Mouse (Mus musculus) lung, adult 2 months (tissue): ENCODE measurements around the gene Gm9833.

ENCODE experiments used
- CTCF ChIP-seq: fragments of 200-500 bp; IDR thresholded peaks from 2 replicates; pipeline ENCODE4 v1.5.1; 2011; ENCODE audit warnings: mild to moderate bottlenecking, low read length, control low read depth; ENCODE audit not compliant: insufficient read depth
- POLR2A ChIP-seq: fragments of 200-500 bp; IDR thresholded peaks from 2 replicates; pipeline ENCODE4 v1.6.1; 2011; ENCODE audit warnings: low read depth, mild to moderate bottlenecking, control low read depth, low read length, borderline replicate concordance; ENCODE audit errors: extremely low read depth

GRCm38 (mm10) chr3:10070070-10070469 is 17.8 kb upstream of the Gm9833 start:
- TF ChIP-seq POLR2A: no peak
- no peak for TF ChIP-seq CTCF
